Mouse (Mus musculus): ENCODE results near the gene Tor4a. TPM values are rescaled to one million over a fixed set of nuclear protein-coding genes. Genes with fewer than 3 reads are reported as not detected.

Gene Tor4a
- polyA plus RNA-seq, 1 experiment from 2014 or later, result 3.1 TPM

DNA sequence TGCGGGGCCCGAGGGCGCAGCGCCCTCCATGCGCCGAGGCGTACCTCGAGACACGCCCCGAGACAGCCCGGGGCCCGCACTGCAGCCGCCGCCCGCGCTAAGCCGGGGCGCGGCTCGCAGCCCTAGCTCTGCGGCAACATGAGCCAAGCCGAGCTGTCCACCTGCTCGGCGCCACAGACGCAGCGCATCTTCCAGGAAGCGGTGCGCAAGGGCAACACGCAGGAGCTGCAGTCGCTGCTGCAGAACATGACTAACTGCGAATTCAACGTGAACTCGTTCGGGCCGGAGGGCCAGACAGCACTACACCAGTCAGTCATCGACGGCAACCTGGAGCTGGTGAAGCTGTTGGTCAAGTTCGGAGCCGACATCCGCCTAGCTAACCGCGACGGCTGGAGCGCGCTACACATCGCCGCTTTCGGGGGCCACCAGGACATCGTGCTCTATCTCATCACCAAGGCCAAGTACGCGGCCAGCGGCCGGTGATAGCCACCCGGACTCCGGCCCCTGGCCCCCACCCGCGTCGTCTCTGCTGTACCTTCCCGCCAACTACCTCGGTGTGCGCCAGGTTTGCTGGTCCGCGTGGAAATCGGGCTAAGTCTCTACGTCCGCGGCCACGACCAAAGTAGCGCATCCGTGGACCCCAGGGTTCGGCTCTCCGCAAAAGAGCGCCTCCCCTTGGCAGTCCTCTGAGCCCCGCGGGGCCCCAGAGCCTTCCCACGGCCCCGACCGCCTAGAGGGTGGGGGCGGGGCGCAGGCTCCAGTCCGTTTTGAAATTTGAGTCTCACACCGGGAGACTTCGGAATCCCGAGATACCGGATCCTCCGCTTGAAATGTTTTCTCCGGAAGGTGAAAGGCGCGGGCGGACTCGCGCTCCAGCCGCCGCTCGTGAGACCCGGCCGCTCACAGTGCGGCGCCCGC, 15.5 kb downstream of the Tor4a start:
- peak; percentile 68 for DNase-seq (ENCODE audit: low spot score)
- peaks cover 31% of the 10 kb centered on the region for H3K27me3 ChIP-seq (ENCODE audit: control insufficient read depth, insufficient read depth, low read length)
- peaks cover 48% of the 10 kb centered on the region for H3K4me1 ChIP-seq (ENCODE audit: control insufficient read depth, insufficient read depth, low read length)
- peak overlapping the region; percentile 81 for H3K4me2 ChIP-seq (ENCODE audit: low read depth, severe bottlenecking)
- peak overlapping the region; percentile 52 for H3K9ac ChIP-seq (ENCODE audit: low read length)
- H3K27ac ChIP-seq (replicated peaks; ENCODE audit: low read depth, low read length), result peak overlapping the region; percentile 52
- no peaks in the 10 kb centered on the region for H3K36me3 ChIP-seq (ENCODE audit: control insufficient read depth, insufficient read depth, low read length)
- peak overlapping the region; percentile 48 for H3K4me3 ChIP-seq (ENCODE audit: low read depth, low read length)
- H3K9me3 ChIP-seq (ENCODE audit: control insufficient read depth, low read length), result no peaks in the 10 kb centered on the region
- ATAC-seq (ENCODE audit: insufficient number of reproducible peaks, low FRiP score, low TSS enrichment, low read depth), result 0 out of 2 replicates have a peak, but pooled peaks have one; percentile 12
- under 1% methylated on average over 100 of the region's 100 CpGs for WGBS

- 0% methylated on average over 35 of the region's 35 CpGs for WGBS
- Histone ChIP-seq H3K9ac (ENCODE audit: low read length) (peak within 1 kb of the TSS; percentile 52), H3K4me3 (ENCODE audit: low read depth, low read length) (peak within 1 kb of the TSS; percentile 48), H3K27ac (replicated peaks; ENCODE audit: low read depth, low read length) (peak within 1 kb of the TSS; percentile 59), H3K4me2 (ENCODE audit: low read depth, severe bottlenecking) (peak within 1 kb of the TSS; percentile 81), H3K4me1 (ENCODE audit: control insufficient read depth, insufficient read depth, low read length) (peaks cover 48% of the 10 kb centered on the region), H3K36me3 (ENCODE audit: control insufficient read depth, insufficient read depth, low read length) (no peaks in the 10 kb centered on the region), H3K27me3 (ENCODE audit: control insufficient read depth, insufficient read depth, low read length) (peaks cover 31% of the 10 kb centered on the region), H3K9me3 (ENCODE audit: control insufficient read depth, low read length) (no peaks in the 10 kb centered on the region)
- ATAC-seq (ENCODE audit: insufficient number of reproducible peaks, low FRiP score, low TSS enrichment, low read depth), result peak; percentile 73
- DNase-seq (ENCODE audit: low spot score), result peak; percentile 94
Measured at GRCm38 (mm10) chr2:25180478-25180903, 16.2 kb downstream of the Tor4a start, which contains the start of gene Nrarp. TSS of gene Nrarp (plus strand) at chr2:25180758.

- H3K4me3 ChIP-seq (ENCODE audit: low read depth, low read length), result peak overlapping the region; percentile 48
- H3K36me3 ChIP-seq (ENCODE audit: control insufficient read depth, insufficient read depth, low read length), result no peaks in the 10 kb centered on the region
- WGBS, result 12% methylated on average over 15 of the region's 15 CpGs
- H3K4me1 ChIP-seq (ENCODE audit: control insufficient read depth, insufficient read depth, low read length), result peaks cover 45% of the 10 kb centered on the region
- no peaks in the 10 kb centered on the region for H3K9me3 ChIP-seq (ENCODE audit: control insufficient read depth, low read length)
- H3K27me3 ChIP-seq (ENCODE audit: control insufficient read depth, insufficient read depth, low read length), result peaks cover 31% of the 10 kb centered on the region
- DNase-seq (ENCODE audit: low spot score) (peak; percentile 60), ATAC-seq (ENCODE audit: insufficient number of reproducible peaks, low FRiP score, low TSS enrichment, low read depth) (no peak)
- H3K27ac ChIP-seq (replicated peaks; ENCODE audit: low read depth, low read length), result peak overlapping the region; percentile 59; the same call in 1 of the 2 replicates
- peak overlapping the region; percentile 81 for H3K4me2 ChIP-seq (ENCODE audit: low read depth, severe bottlenecking)
- H3K9ac ChIP-seq (ENCODE audit: low read length), result no peak overlapping the region
Measured at GRCm38 (mm10) chr2:25179566-25180217, 17.0 kb downstream of the Tor4a start.

DNA sequence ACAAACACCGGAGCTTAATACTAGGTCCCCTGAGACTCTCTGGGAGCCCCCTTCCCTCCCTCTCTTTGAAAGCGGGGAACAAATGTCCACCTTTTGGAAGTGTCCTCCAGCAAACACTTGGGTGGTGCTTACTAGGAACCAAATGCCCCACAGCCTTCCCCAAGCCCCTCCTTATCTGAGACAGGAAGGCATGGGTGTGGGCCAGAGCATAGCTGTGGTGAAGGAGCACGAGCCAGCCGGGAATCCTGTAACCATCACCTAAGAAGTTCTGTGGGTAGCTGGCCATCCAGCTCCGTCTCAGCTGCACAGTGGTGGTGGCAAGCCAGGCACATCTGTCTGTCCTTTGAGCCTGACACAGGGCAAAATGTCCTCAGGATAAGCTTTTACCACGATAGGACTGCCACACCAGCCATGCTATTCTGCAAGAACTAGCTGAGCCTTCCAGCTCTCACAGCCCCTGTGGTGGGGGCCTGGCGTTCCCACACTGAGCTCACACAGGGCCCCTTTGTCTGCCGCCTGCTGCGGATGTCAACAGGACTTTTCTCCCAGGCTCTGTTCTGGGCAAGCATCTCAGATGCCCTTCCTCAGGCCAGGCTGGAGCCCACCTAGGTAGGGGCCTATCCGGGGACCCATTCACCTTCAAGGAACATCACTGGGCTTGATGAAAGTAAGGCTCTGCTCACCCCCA, 18.3 kb downstream of the Tor4a start:
- H3K27ac ChIP-seq (replicated peaks; ENCODE audit: low read depth, low read length), result 0 out of 2 replicates have a peak overlapping the region, but pooled peaks have one; percentile 3
- no peak overlapping the region for H3K9ac ChIP-seq (ENCODE audit: low read length)
- ATAC-seq (ENCODE audit: insufficient number of reproducible peaks, low FRiP score, low TSS enrichment, low read depth), result no peak; the same call in 1 of the 2 replicates
- peak; percentile 39 for DNase-seq (ENCODE audit: low spot score)
- no peak overlapping the region for H3K4me3 ChIP-seq (ENCODE audit: low read depth, low read length)
- H3K27me3 ChIP-seq (ENCODE audit: control insufficient read depth, insufficient read depth, low read length), result peaks cover 22% of the 10 kb centered on the region
- H3K4me1 ChIP-seq (ENCODE audit: control insufficient read depth, insufficient read depth, low read length), result peaks cover 45% of the 10 kb centered on the region
- WGBS, result 22% methylated on average over 10 of the region's 10 CpGs
- no peaks in the 10 kb centered on the region for H3K36me3 ChIP-seq (ENCODE audit: control insufficient read depth, insufficient read depth, low read length)
- H3K4me2 ChIP-seq (ENCODE audit: low read depth, severe bottlenecking), result no peak overlapping the region; the same call in 1 of the 2 replicates
- H3K9me3 ChIP-seq (ENCODE audit: control insufficient read depth, low read length), result no peaks in the 10 kb centered on the region

DNA sequence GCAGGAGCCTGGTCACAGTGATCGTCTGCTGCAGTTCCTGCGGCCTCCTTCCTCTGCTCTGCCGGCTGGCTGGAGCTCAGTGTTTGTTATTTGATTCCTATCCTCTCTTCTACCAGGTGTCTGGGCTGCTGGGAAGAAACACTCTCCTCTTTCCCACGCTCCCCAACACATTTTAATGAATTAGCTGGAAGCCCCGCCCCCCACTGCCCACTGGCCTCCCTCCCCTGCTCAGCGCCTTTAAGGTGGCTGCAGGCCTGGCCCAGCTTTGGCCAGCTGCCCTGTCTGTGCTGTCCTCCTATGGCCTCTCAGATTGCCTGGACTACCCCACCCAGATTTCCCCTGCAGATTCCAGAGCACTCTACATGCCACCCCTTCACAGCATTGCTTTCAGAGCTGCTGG, 19.0 kb downstream of the Tor4a start:
- Histone ChIP-seq H3K36me3 (ENCODE audit: control insufficient read depth, insufficient read depth, low read length) (no peaks in the 10 kb centered on the region), H3K4me2 (ENCODE audit: low read depth, severe bottlenecking) (peak overlapping the region; percentile 31), H3K4me1 (ENCODE audit: control insufficient read depth, insufficient read depth, low read length) (peaks cover 45% of the 10 kb centered on the region), H3K9ac (ENCODE audit: low read length) (0 out of 2 replicates have a peak overlapping the region, but pooled peaks have one; percentile 34), H3K4me3 (ENCODE audit: low read depth, low read length) (no peak overlapping the region), H3K9me3 (ENCODE audit: control insufficient read depth, low read length) (no peaks in the 10 kb centered on the region), H3K27ac (replicated peaks; ENCODE audit: low read depth, low read length) (peak overlapping the region; percentile 62), H3K27me3 (ENCODE audit: control insufficient read depth, insufficient read depth, low read length) (peaks cover 20% of the 10 kb centered on the region)
- ATAC-seq (ENCODE audit: insufficient number of reproducible peaks, low FRiP score, low TSS enrichment, low read depth) (peak; percentile 18; the same call in 1 of the 2 replicates), DNase-seq (ENCODE audit: low spot score) (peak; percentile 73)
- WGBS, result 3% methylated on average over 6 of the region's 6 CpGs

DNA sequence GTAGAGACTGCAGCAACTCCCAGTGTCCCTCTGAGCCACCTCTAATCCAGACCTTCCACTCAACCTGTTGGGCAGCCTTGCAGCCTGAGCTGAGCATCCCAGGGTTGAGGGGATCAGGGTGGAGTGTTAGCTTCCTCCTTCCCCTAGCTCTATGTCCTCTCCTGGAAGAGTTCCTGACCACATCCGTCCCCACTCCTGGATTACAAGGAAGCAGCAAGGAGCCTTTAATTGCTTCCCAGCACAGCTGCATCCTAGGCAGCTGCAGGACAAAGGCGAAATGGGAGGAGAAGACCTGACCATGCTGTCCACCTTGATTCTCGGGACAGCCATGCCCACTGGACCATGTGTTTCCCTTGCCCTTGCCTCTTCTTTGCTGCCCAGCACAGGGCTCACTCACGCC, 19.6 kb downstream of the Tor4a start:
- WGBS, result 35% methylated on average over 4 of the region's 4 CpGs
- Histone ChIP-seq H3K9me3 (ENCODE audit: control insufficient read depth, low read length) (no peaks in the 10 kb centered on the region), H3K4me3 (ENCODE audit: low read depth, low read length) (no peak overlapping the region), H3K27ac (replicated peaks; ENCODE audit: low read depth, low read length) (peak overlapping the region; percentile 62), H3K36me3 (ENCODE audit: control insufficient read depth, insufficient read depth, low read length) (no peaks in the 10 kb centered on the region), H3K4me1 (ENCODE audit: control insufficient read depth, insufficient read depth, low read length) (peaks cover 45% of the 10 kb centered on the region), H3K9ac (ENCODE audit: low read length) (no peak overlapping the region), H3K27me3 (ENCODE audit: control insufficient read depth, insufficient read depth, low read length) (peaks cover 16% of the 10 kb centered on the region), H3K4me2 (ENCODE audit: low read depth, severe bottlenecking) (peak overlapping the region; percentile 31)
- peak; percentile 30 for DNase-seq (ENCODE audit: low spot score)
- ATAC-seq (ENCODE audit: insufficient number of reproducible peaks, low FRiP score, low TSS enrichment, low read depth), result no peak

GRCm38 (mm10) chr2:25176573-25176972, 20.1 kb downstream of the Tor4a start:
- H3K4me2 ChIP-seq (ENCODE audit: low read depth, severe bottlenecking), result no peak overlapping the region
- DNase-seq (ENCODE audit: low spot score) (no peak), ATAC-seq (ENCODE audit: insufficient number of reproducible peaks, low FRiP score, low TSS enrichment, low read depth) (no peak)
- H3K4me3 ChIP-seq (ENCODE audit: low read depth, low read length), result no peak overlapping the region
- H3K4me1 ChIP-seq (ENCODE audit: control insufficient read depth, insufficient read depth, low read length), result peaks cover 42% of the 10 kb centered on the region
- WGBS, result 45% methylated on average over 6 of the region's 6 CpGs
- H3K27ac ChIP-seq (replicated peaks; ENCODE audit: low read depth, low read length), result peak overlapping the region; percentile 45; the same call in 1 of the 2 replicates
- H3K9me3 ChIP-seq (ENCODE audit: control insufficient read depth, low read length), result no peaks in the 10 kb centered on the region
- H3K9ac ChIP-seq (ENCODE audit: low read length), result no peak overlapping the region
- no peaks in the 10 kb centered on the region for H3K36me3 ChIP-seq (ENCODE audit: control insufficient read depth, insufficient read depth, low read length)
- peaks cover 15% of the 10 kb centered on the region for H3K27me3 ChIP-seq (ENCODE audit: control insufficient read depth, insufficient read depth, low read length)

- peaks cover 6% of the 10 kb centered on the region for H3K27me3 ChIP-seq (ENCODE audit: control insufficient read depth, insufficient read depth, low read length)
- H3K9me3 ChIP-seq (ENCODE audit: control insufficient read depth, low read length), result no peaks in the 10 kb centered on the region
- peaks cover 39% of the 10 kb centered on the region for H3K4me1 ChIP-seq (ENCODE audit: control insufficient read depth, insufficient read depth, low read length)
Measured at GRCm38 (mm10) chr2:25175690-25176078, 21.0 kb downstream of the Tor4a start.

More at GRCm38 (mm10) chr2:25175690-25176078, 21.0 kb downstream of the Tor4a start:
- Histone ChIP-seq H3K36me3 (ENCODE audit: control insufficient read depth, insufficient read depth, low read length) (no peaks in the 10 kb centered on the region), H3K27ac (replicated peaks; ENCODE audit: low read depth, low read length) (no peak overlapping the region), H3K4me3 (ENCODE audit: low read depth, low read length) (no peak overlapping the region), H3K4me2 (ENCODE audit: low read depth, severe bottlenecking) (no peak overlapping the region), H3K9ac (ENCODE audit: low read length) (no peak overlapping the region)
- no peak for DNase-seq (ENCODE audit: low spot score)
- WGBS, result 69% methylated on average over 4 of the region's 4 CpGs
- ATAC-seq (ENCODE audit: insufficient number of reproducible peaks, low FRiP score, low TSS enrichment, low read depth), result no peak
